Mouse (Mus musculus): Measurements from ENCODE around the gene Gna14. TPM values are rescaled to one million over a fixed set of nuclear protein-coding genes. Genes with fewer than 3 reads are reported as not detected.

Gene Gna14
- polyA plus RNA-seq, 1 experiment from 2014 or later: 4.8 TPM

- Histone ChIP-seq H3K27me3 (no peaks in the 10 kb centered on the region), H3K27ac (replicated peaks) (no peak overlapping the region), H3K4me1 (no peaks in the 10 kb centered on the region), H3K9ac (no peak overlapping the region), H3K4me3 (replicated peaks) (no peak overlapping the region), H3K4me2 (replicated peaks) (no peak overlapping the region), H3K9me3 (replicated peaks) (no peaks in the 10 kb centered on the region), H3K36me3 (no peaks in the 10 kb centered on the region)
- WGBS: 71% methylated on average over 2 of the region's 2 CpGs
- no peak for ATAC-seq (ENCODE audit: insufficient number of reproducible peaks, low FRiP score, low TSS enrichment, low read depth)
These were observed 20.6 kb downstream of the Gna14 start for GRCm38 (mm10) chr19:16456181-16456580.

GRCm38 (mm10) chr19:16457127-16457526 is 21.6 kb downstream of the Gna14 start:
- 60% methylated on average over 6 of the region's 6 CpGs for WGBS
- no peak overlapping the region for H3K4me3 ChIP-seq (replicated peaks)
- H3K4me2 ChIP-seq (replicated peaks): no peak overlapping the region
- no peaks in the 10 kb centered on the region for H3K4me1 ChIP-seq
- ATAC-seq (ENCODE audit: insufficient number of reproducible peaks, low FRiP score, low TSS enrichment, low read depth): no peak
- H3K27ac ChIP-seq (replicated peaks): no peak overlapping the region
- H3K9ac ChIP-seq: no peak overlapping the region
- no peaks in the 10 kb centered on the region for H3K36me3 ChIP-seq
- H3K27me3 ChIP-seq: no peaks in the 10 kb centered on the region
- no peaks in the 10 kb centered on the region for H3K9me3 ChIP-seq (replicated peaks)

- H3K4me3 ChIP-seq (replicated peaks): no peak overlapping the region
- H3K9me3 ChIP-seq (replicated peaks): no peaks in the 10 kb centered on the region
- H3K9ac ChIP-seq: no peak overlapping the region
- WGBS: 69% methylated on average over 5 of the region's 5 CpGs
- H3K27ac ChIP-seq (replicated peaks): no peak overlapping the region
- no peaks in the 10 kb centered on the region for H3K36me3 ChIP-seq
- no peaks in the 10 kb centered on the region for H3K27me3 ChIP-seq
- no peak overlapping the region for H3K4me2 ChIP-seq (replicated peaks)
- ATAC-seq (ENCODE audit: insufficient number of reproducible peaks, low FRiP score, low TSS enrichment, low read depth): no peak
- no peaks in the 10 kb centered on the region for H3K4me1 ChIP-seq
These were observed 23.8 kb downstream of the Gna14 start for GRCm38 (mm10) chr19:16459317-16459716.

GRCm38 (mm10) chr19:16460292-16460691 is 24.7 kb downstream of the Gna14 start:
- H3K27me3 ChIP-seq: no peaks in the 10 kb centered on the region
- no peak overlapping the region for H3K27ac ChIP-seq (replicated peaks)
- WGBS: 58% methylated on average over 6 of the region's 6 CpGs

GRCm38 (mm10) chr19:16460831-16461230 is 25.3 kb downstream of the Gna14 start:
- H3K27me3 ChIP-seq: no peaks in the 10 kb centered on the region
- H3K4me1 ChIP-seq: no peaks in the 10 kb centered on the region
- H3K4me2 ChIP-seq (replicated peaks): no peak overlapping the region
- H3K36me3 ChIP-seq: no peaks in the 10 kb centered on the region
- no peaks in the 10 kb centered on the region for H3K9me3 ChIP-seq (replicated peaks)
- H3K9ac ChIP-seq: no peak overlapping the region
- ATAC-seq (ENCODE audit: insufficient number of reproducible peaks, low FRiP score, low TSS enrichment, low read depth): no peak
- WGBS: 81% methylated on average over 14 of the region's 14 CpGs
- H3K4me3 ChIP-seq (replicated peaks): no peak overlapping the region
- H3K27ac ChIP-seq (replicated peaks): no peak overlapping the region

More at GRCm38 (mm10) chr19:16460292-16460691, 24.7 kb downstream of the Gna14 start:
- ATAC-seq (ENCODE audit: insufficient number of reproducible peaks, low FRiP score, low TSS enrichment, low read depth): no peak
- Histone ChIP-seq H3K36me3 (no peaks in the 10 kb centered on the region), H3K4me1 (no peaks in the 10 kb centered on the region), H3K9me3 (replicated peaks) (no peaks in the 10 kb centered on the region), H3K4me3 (replicated peaks) (no peak overlapping the region), H3K4me2 (replicated peaks) (no peak overlapping the region), H3K9ac (no peak overlapping the region)

GRCm38 (mm10) chr19:16462461-16462860 is 26.9 kb downstream of the Gna14 start:
- Histone ChIP-seq H3K27me3 (no peaks in the 10 kb centered on the region), H3K36me3 (no peaks in the 10 kb centered on the region), H3K9ac (no peak overlapping the region), H3K4me1 (no peaks in the 10 kb centered on the region), H3K27ac (replicated peaks) (0 out of 2 replicates have a peak overlapping the region, but pooled peaks have one; percentile 22), H3K4me2 (replicated peaks) (no peak overlapping the region), H3K4me3 (replicated peaks) (no peak overlapping the region), H3K9me3 (replicated peaks) (no peaks in the 10 kb centered on the region)
- WGBS: 62% methylated on average over 9 of the region's 9 CpGs
- ATAC-seq (ENCODE audit: insufficient number of reproducible peaks, low FRiP score, low TSS enrichment, low read depth): no peak

GRCm38 (mm10) chr19:16464730-16465129 is 29.2 kb downstream of the Gna14 start:
- Histone ChIP-seq H3K4me3 (replicated peaks) (no peak overlapping the region), H3K27me3 (no peaks in the 10 kb centered on the region), H3K9ac (no peak overlapping the region), H3K4me2 (replicated peaks) (no peak overlapping the region), H3K9me3 (replicated peaks) (no peaks in the 10 kb centered on the region), H3K27ac (replicated peaks) (no peak overlapping the region), H3K36me3 (no peaks in the 10 kb centered on the region), H3K4me1 (no peaks in the 10 kb centered on the region)
- no peak for ATAC-seq (ENCODE audit: insufficient number of reproducible peaks, low FRiP score, low TSS enrichment, low read depth)
- WGBS: 70% methylated on average over 4 of the region's 4 CpGs

GRCm38 (mm10) chr19:16468756-16469374 is 33.3 kb downstream of the Gna14 start:
- H3K27me3 ChIP-seq: no peaks in the 10 kb centered on the region
- H3K4me3 ChIP-seq (replicated peaks): no peak overlapping the region
- no peak overlapping the region for H3K27ac ChIP-seq (replicated peaks)
- no peak overlapping the region for H3K4me2 ChIP-seq (replicated peaks)
- no peaks in the 10 kb centered on the region for H3K4me1 ChIP-seq
- no peak for ATAC-seq (ENCODE audit: insufficient number of reproducible peaks, low FRiP score, low TSS enrichment, low read depth)
- no peak overlapping the region for H3K9ac ChIP-seq
- 27% methylated on average over 2 of the region's 2 CpGs for WGBS
- no peaks in the 10 kb centered on the region for H3K36me3 ChIP-seq
- 0 out of 2 replicates have a peak, but pooled peaks cover 3% of the 10 kb centered on the region for H3K9me3 ChIP-seq (replicated peaks)

GRCm38 (mm10) chr19:16472655-16473054 is 37.1 kb downstream of the Gna14 start:
- ATAC-seq (ENCODE audit: insufficient number of reproducible peaks, low FRiP score, low TSS enrichment, low read depth): no peak
- Histone ChIP-seq H3K27ac (replicated peaks) (no peak overlapping the region), H3K9ac (no peak overlapping the region), H3K4me3 (replicated peaks) (no peak overlapping the region), H3K4me1 (no peaks in the 10 kb centered on the region), H3K9me3 (replicated peaks) (0 out of 2 replicates have a peak, but pooled peaks cover 3% of the 10 kb centered on the region), H3K36me3 (no peaks in the 10 kb centered on the region), H3K27me3 (no peaks in the 10 kb centered on the region), H3K4me2 (replicated peaks) (no peak overlapping the region)
- WGBS: 79% methylated on average over 5 of the region's 5 CpGs

- Histone ChIP-seq H3K4me3 (replicated peaks) (no peak overlapping the region), H3K4me1 (no peaks in the 10 kb centered on the region), H3K27ac (replicated peaks) (no peak overlapping the region), H3K27me3 (no peaks in the 10 kb centered on the region), H3K4me2 (replicated peaks) (no peak overlapping the region), H3K9me3 (replicated peaks) (0 out of 2 replicates have a peak, but pooled peaks cover 3% of the 10 kb centered on the region), H3K36me3 (no peaks in the 10 kb centered on the region), H3K9ac (no peak overlapping the region)
- WGBS: 72% methylated on average over 12 of the region's 12 CpGs
- ATAC-seq (ENCODE audit: insufficient number of reproducible peaks, low FRiP score, low TSS enrichment, low read depth): no peak
These were observed 41.9 kb downstream of the Gna14 start for GRCm38 (mm10) chr19:16477314-16477946.

- Histone ChIP-seq H3K9me3 (replicated peaks) (0 out of 2 replicates have a peak, but pooled peaks cover 3% of the 10 kb centered on the region), H3K4me2 (replicated peaks) (no peak overlapping the region), H3K27me3 (no peaks in the 10 kb centered on the region), H3K9ac (no peak overlapping the region), H3K4me1 (no peaks in the 10 kb centered on the region), H3K4me3 (replicated peaks) (no peak overlapping the region), H3K27ac (replicated peaks) (no peak overlapping the region), H3K36me3 (no peaks in the 10 kb centered on the region)
- no peak for ATAC-seq (ENCODE audit: insufficient number of reproducible peaks, low FRiP score, low TSS enrichment, low read depth)
- WGBS: 52% methylated on average over 8 of the region's 8 CpGs
These were observed 42.6 kb downstream of the Gna14 start for GRCm38 (mm10) chr19:16478186-16478607.

GRCm38 (mm10) chr19:16482047-16482446 is 46.5 kb downstream of the Gna14 start:
- no peak for ATAC-seq (ENCODE audit: insufficient number of reproducible peaks, low FRiP score, low TSS enrichment, low read depth)
- H3K4me3 ChIP-seq (replicated peaks): no peak overlapping the region
- H3K9me3 ChIP-seq (replicated peaks): no peaks in the 10 kb centered on the region
- no peaks in the 10 kb centered on the region for H3K36me3 ChIP-seq
- no peaks in the 10 kb centered on the region for H3K27me3 ChIP-seq
- H3K9ac ChIP-seq: no peak overlapping the region
- H3K27ac ChIP-seq (replicated peaks): no peak overlapping the region
- H3K4me1 ChIP-seq: no peaks in the 10 kb centered on the region
- H3K4me2 ChIP-seq (replicated peaks): no peak overlapping the region
- 84% methylated on average over 3 of the region's 3 CpGs for WGBS
